Mouse (Mus musculus): Measurements from ENCODE around the gene Extl1. TPM values are rescaled to one million over a fixed set of nuclear protein-coding genes. Genes with fewer than 3 reads are reported as not detected.
"Not testable (repeated sequence)": the region's sequence is repeated elsewhere in the genome, so short reads cannot be mapped to it uniquely, and the experiment has no call there.

Extl1 gene
- polyA plus RNA-seq, 1 experiment: 22.4 TPM

DNA sequence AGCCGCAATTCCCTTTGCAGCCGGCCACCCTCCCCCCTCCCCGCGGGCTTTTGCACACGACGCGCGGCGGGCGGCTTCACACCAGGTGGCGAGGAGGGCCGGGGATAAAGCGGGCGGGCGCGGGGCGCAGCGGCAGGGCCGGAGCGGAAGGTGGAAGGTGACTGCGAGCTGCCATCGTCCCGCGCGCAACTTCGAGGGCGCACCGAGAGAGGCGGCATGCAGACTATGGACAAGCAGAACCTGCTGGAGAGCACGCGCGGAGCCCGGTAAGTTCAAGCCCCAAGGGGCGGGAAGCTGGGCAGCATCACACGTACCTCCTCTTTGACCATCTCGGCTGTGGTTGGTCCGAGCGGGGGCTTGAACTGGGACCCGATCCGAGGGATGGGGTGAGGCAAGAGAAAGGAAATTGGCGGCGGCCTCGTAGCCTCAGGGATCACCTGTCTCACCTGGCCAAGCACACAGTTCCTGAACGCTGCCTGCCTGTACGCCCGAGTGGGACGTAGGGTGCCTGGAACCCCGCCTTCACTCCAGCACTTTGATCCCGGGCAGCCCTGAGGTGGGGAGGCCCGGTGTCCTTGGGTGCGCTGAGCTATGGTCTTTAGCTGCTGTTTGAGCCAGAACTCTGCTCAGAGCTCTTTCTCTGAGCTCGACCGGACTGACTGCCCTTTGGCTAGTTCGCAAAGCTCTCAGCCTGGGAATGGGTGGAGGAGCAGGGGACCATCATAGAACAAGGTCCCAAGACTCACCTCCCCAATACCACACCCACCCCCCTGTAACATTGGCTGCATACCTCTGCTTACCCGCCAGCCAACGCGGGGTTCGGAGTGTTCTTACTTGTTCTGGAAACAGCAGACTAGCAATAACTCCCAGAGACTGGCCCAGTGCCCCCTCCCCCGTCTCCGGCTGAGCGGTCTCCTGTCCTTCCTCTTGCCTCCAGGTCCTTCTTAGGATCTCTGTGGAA, 40.3 kb downstream of the Extl1 start, which contains the start of gene Slc30a2:
Gene Slc30a2, plus strand, starts transcription at position 111 of the 961 bp plus-strand sequence.
- H3ac ChIP-seq (ENCODE audit: control insufficient read depth, insufficient read length): no peak within 1 kb of the TSS
- peaks cover 42% of the 10 kb centered on the region for H3K27me3 ChIP-seq (ENCODE audit: control insufficient read depth, insufficient read depth, insufficient read length)
- TF ChIP-seq SRF (IDR thresholded peaks at IDR 0.05; ENCODE audit: control insufficient read depth, insufficient read length, low read depth) (no peak), REST (IDR thresholded peaks at IDR 0.05; ENCODE audit: insufficient read depth, insufficient read length) (no peak), TCF12 (IDR thresholded peaks at IDR 0.05; ENCODE audit: insufficient read depth, poor library complexity, severe bottlenecking) (no peak)
- H3K79me2 ChIP-seq (ENCODE audit: control insufficient read depth, insufficient read depth): no peaks in the 10 kb centered on the region
- no peaks in the 10 kb centered on the region for H3K36me3 ChIP-seq (ENCODE audit: control insufficient read depth, insufficient read depth)
- no peak within 1 kb of the TSS for H3K4me3 ChIP-seq
- no peak within 1 kb of the TSS for H3K4me2 ChIP-seq (ENCODE audit: low read depth)

DNA sequence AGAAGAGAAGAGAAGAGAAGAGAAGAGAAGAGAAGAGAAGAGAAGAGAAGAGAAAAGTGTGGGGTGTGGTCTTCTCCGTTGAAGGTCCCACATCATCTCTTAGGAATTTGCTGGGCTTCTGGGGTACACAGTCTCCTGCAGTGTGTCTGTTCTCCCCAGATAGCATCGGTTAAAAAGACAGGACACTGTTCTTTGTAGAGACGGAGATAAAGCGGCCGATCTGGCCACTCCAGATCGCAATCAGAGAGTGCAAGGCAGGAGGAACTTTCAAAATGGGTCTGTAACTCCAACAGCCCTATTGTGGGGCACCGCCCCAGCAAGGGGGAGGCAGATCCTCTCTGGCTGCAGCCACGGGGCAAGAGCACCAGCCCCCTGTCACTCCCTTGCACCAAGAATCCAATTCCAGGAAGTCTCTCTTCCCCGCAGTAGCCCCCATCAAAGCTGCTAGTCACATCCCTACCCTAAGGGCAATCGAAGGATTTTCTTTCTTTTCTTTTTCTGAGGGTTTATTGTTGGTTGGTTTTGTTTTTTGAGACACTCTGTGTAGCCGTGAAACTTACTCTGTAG, 41.4 kb downstream of the Extl1 start:
- no peaks in the 10 kb centered on the region for H3K79me2 ChIP-seq (ENCODE audit: control insufficient read depth, insufficient read depth)
- no peaks in the 10 kb centered on the region for H3K36me3 ChIP-seq (ENCODE audit: control insufficient read depth, insufficient read depth)
- H3K27me3 ChIP-seq (ENCODE audit: control insufficient read depth, insufficient read depth, insufficient read length): peaks cover 38% of the 10 kb centered on the region
- no peak overlapping the region for H3K4me2 ChIP-seq (ENCODE audit: low read depth)
- no peak overlapping the region for H3K4me3 ChIP-seq
- H3ac ChIP-seq (ENCODE audit: control insufficient read depth, insufficient read length): no peak overlapping the region
- TF ChIP-seq SRF (IDR thresholded peaks at IDR 0.05; ENCODE audit: control insufficient read depth, insufficient read length, low read depth) (no peak), MYOG (IDR thresholded peaks at IDR 0.05; ENCODE audit: control insufficient read depth in 1 of 3, insufficient read depth in 1 of 3, insufficient read length in 2 of 3, low read depth in 2 of 3) (no peak), REST (IDR thresholded peaks at IDR 0.05; ENCODE audit: insufficient read depth, insufficient read length) (no peak), POLR2A (IDR thresholded peaks at IDR 0.05; ENCODE audit: insufficient read length, low read depth) (no peak)

DNA sequence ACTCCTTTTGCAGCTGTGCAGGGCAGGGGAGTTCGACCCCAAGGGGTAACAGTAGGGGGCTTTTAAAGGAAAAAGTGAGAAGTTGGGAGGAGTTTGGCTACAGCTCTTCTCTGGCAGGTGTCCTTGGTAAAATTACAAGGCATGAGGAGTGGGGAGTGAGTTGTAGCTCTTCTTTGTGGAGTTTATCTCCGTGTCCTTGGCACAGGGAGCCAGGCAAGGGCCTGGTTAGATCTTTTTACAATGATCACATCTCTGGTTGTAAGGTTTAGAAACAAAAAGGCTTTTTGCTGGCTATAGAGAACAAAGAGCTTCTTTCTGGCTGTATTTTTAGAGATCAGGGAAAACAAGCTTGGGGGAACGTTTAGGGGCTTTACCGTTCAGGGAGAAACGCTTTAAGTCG, 42.4 kb downstream of the Extl1 start:
- not testable (repeated sequence) for H3K4me3 ChIP-seq; H3K79me2 ChIP-seq (ENCODE audit: control insufficient read depth, insufficient read depth); H3K4me2 ChIP-seq (ENCODE audit: low read depth); H3K36me3 ChIP-seq (ENCODE audit: control insufficient read depth, insufficient read depth); H3ac ChIP-seq (ENCODE audit: control insufficient read depth, insufficient read length)
- H3K27me3 ChIP-seq (ENCODE audit: control insufficient read depth, insufficient read depth, insufficient read length): peaks cover 35% of the 10 kb centered on the region

DNA sequence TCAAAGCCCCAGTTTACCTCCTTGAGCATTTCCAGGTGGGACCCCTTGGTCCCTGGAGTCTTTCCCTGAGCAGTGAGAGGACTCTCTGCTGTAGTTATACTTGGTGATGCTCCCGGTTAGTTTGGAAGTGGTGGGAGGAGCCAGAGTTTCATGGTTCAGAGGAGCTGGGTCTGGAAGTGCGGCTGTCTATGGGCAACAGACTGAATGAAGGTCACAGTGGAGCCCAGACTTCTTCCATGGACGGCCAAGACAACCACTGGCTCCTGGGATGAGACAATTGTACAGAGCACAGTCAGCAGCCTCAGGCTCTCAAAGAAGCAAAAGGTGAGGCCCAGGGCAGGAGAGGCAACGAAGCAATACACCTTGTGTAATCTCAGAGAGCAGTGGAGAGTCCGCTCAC, 53.4 kb downstream of the Extl1 start:
- no peaks in the 10 kb centered on the region for H3K36me3 ChIP-seq (ENCODE audit: control insufficient read depth, insufficient read depth)
- H3K27me3 ChIP-seq (ENCODE audit: control insufficient read depth, insufficient read depth, insufficient read length): peaks cover 2% of the 10 kb centered on the region
- H3K4me2 ChIP-seq (ENCODE audit: low read depth): no peak overlapping the region
- H3K79me2 ChIP-seq (ENCODE audit: control insufficient read depth, insufficient read depth): no peaks in the 10 kb centered on the region
- TF ChIP-seq CEBPB (IDR thresholded peaks at IDR 0.05; ENCODE audit: insufficient read depth, poor library complexity, severe bottlenecking) (no peak), E2F4 (IDR thresholded peaks at IDR 0.05; ENCODE audit: insufficient read depth) (no peak), REST (IDR thresholded peaks at IDR 0.05; ENCODE audit: insufficient read depth, insufficient read length) (no peak), POLR2A (IDR thresholded peaks at IDR 0.05; ENCODE audit: insufficient read length, low read depth) (no peak), TCF3 (IDR thresholded peaks at IDR 0.05; ENCODE audit: insufficient read length, low read depth) (no peak), MYOG (IDR thresholded peaks at IDR 0.05; ENCODE audit: control insufficient read depth in 1 of 3, insufficient read depth in 1 of 3, insufficient read length in 2 of 3, low read depth in 2 of 3) (no peak), POLR2AphosphoS2 (IDR thresholded peaks at IDR 0.05; ENCODE audit: insufficient read length, low read depth) (no peak), USF1 (IDR thresholded peaks at IDR 0.05; ENCODE audit: low read depth) (no peak), TCF12 (IDR thresholded peaks at IDR 0.05; ENCODE audit: insufficient read depth, poor library complexity, severe bottlenecking) (no peak), MYOD1 (IDR thresholded peaks at IDR 0.05; ENCODE audit: control insufficient read depth in 1 of 3, insufficient read length in 2 of 3, low read depth in 2 of 3) (no peak), MAX (IDR thresholded peaks at IDR 0.05; ENCODE audit: low read depth) (no peak), SRF (IDR thresholded peaks at IDR 0.05; ENCODE audit: control insufficient read depth, insufficient read length, low read depth) (no peak)
- no peak overlapping the region for H3K4me3 ChIP-seq
- no peak overlapping the region for H3ac ChIP-seq (ENCODE audit: control insufficient read depth, insufficient read length)

DNA sequence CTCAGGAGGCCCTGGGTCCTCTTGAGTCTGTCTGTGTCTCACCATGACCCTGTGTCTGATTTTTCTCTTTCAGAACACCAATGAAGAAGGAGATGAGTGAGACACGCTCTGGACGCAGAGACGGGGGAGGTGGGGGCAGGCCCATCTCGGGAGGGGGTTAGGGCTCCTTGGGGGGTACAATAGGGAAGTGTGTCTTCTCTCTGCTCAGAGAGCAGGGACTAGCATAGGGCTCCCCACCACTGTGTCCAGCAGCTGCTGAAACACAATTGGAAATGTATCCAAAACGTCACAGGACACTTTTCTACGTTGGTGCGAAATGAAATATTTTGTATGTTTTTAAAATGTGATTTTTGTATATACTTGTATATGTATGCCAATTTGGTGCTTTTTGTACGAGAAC, 54.8 kb downstream of the Extl1 start:
- Histone ChIP-seq H3K36me3 (ENCODE audit: control insufficient read depth, insufficient read depth) (no peaks in the 10 kb centered on the region), H3K79me2 (ENCODE audit: control insufficient read depth, insufficient read depth) (no peaks in the 10 kb centered on the region), H3K4me3 (no peak overlapping the region), H3K27me3 (ENCODE audit: control insufficient read depth, insufficient read depth, insufficient read length) (no peaks in the 10 kb centered on the region), H3ac (ENCODE audit: control insufficient read depth, insufficient read length) (no peak overlapping the region), H3K4me2 (ENCODE audit: low read depth) (no peak overlapping the region)
- no peak for TF ChIP-seq MYOD1 (IDR thresholded peaks at IDR 0.05; ENCODE audit: control insufficient read depth in 1 of 3, insufficient read length in 2 of 3, low read depth in 2 of 3)
- TF ChIP-seq MYOG (IDR thresholded peaks at IDR 0.05; ENCODE audit: control insufficient read depth in 1 of 3, insufficient read depth in 1 of 3, insufficient read length in 2 of 3, low read depth in 2 of 3): no peak
- TF ChIP-seq TCF12 (IDR thresholded peaks at IDR 0.05; ENCODE audit: insufficient read depth, poor library complexity, severe bottlenecking): no peak
- TF ChIP-seq POLR2AphosphoS2 (IDR thresholded peaks at IDR 0.05; ENCODE audit: insufficient read length, low read depth): no peak
- no peak for TF ChIP-seq POLR2A (IDR thresholded peaks at IDR 0.05; ENCODE audit: insufficient read length, low read depth)
- TF ChIP-seq E2F4 (IDR thresholded peaks at IDR 0.05; ENCODE audit: insufficient read depth): no peak
- TF ChIP-seq REST (IDR thresholded peaks at IDR 0.05; ENCODE audit: insufficient read depth, insufficient read length): no peak

Measured in myocyte (in vitro differentiated cells).